Mouse (Mus musculus) heart, embryonic 16.5 days (tissue): ENCODE data around the gene Tmbim1. TPM values are rescaled to one million over a fixed set of nuclear protein-coding genes. Genes with fewer than 3 reads are reported as not detected.

Experiments
- polyA plus RNA-seq: library from polyadenylated mRNA; unstranded; fragments of >200 nt; fragmentation: Nextera tagmentation; extraction: Ambion mirVana; gene quantifications from 2 replicates; pipeline ENCODE4 v1.2.1, GENCODE M21; 2015

The Tmbim1 gene
- polyA plus RNA-seq, 1 experiment from 2014 or later, result 51.4 TPM

Other genes starting within 250 kb of the Tmbim1 start
- gene Tns1, start 181.2 kb downstream of the Tmbim1 start, polyA plus RNA-seq, result 120 and 144 TPM in 2 replicates
- gene Rufy4, start 180.1 kb downstream of the Tmbim1 start, polyA plus RNA-seq, result 0.45 and 0.91 TPM in 2 replicates
- 0.19 and 0.41 TPM in 2 replicates for gene Cxcr2, start 151.6 kb downstream of the Tmbim1 start, polyA plus RNA-seq
- not detected in 2 replicates for gene Cxcr1, start 111.0 kb downstream of the Tmbim1 start, polyA plus RNA-seq
- gene Arpc2, start 69.5 kb downstream of the Tmbim1 start, polyA plus RNA-seq, result 415 and 472 TPM in 2 replicates
- gene Gpbar1, start 27.1 kb downstream of the Tmbim1 start, polyA plus RNA-seq, result 0.22 and 0.30 TPM in 2 replicates
- gene Aamp, start 20.9 kb downstream of the Tmbim1 start, polyA plus RNA-seq, result 214 and 223 TPM in 2 replicates
- 314 and 324 TPM in 2 replicates for gene Pnkd, start 20.7 kb downstream of the Tmbim1 start, polyA plus RNA-seq
- 0.62 and 1.1 TPM in 2 replicates for gene Catip, start 56.5 kb upstream of the Tmbim1 start, polyA plus RNA-seq
- 3.4 and 4.3 TPM in 2 replicates for gene Slc11a1, start 69.6 kb upstream of the Tmbim1 start, polyA plus RNA-seq
- gene Ctdsp1, start 85.9 kb upstream of the Tmbim1 start, polyA plus RNA-seq, result 64.6 and 66.7 TPM in 2 replicates
- gene Vil1, start 103.8 kb upstream of the Tmbim1 start, polyA plus RNA-seq, result 0.37 and 1.7 TPM in 2 replicates
- gene Cnot9, start 200.4 kb upstream of the Tmbim1 start, polyA plus RNA-seq, result 28.3 and 32.1 TPM in 2 replicates
- 0.20 and 0.68 TPM in 2 replicates for gene Plcd4, start 237.3 kb upstream of the Tmbim1 start, polyA plus RNA-seq
- gene Usp37, start 238.7 kb upstream of the Tmbim1 start, polyA plus RNA-seq, result 19.2 and 20.3 TPM in 2 replicates